Mouse (Mus musculus): ENCODE data around the gene Arx. TPM values are rescaled to one million over a fixed set of nuclear protein-coding genes. Genes with fewer than 3 reads are reported as not detected.
A peak's percentile ranks its signal among the peaks of the same experiment; 100 is the strongest.

Gene Arx
- total RNA-seq (2021), result 10 to 100 TPM; 18.8 to 24.6 TPM
- long read RNA-seq, experiment 1, transcript Arx-201 (5 exons, 2,881 nt), result major isoform, 18 of 29 reads
- long read RNA-seq, experiment 1, partial matches to known transcripts, result 10 of 29 reads
- long read RNA-seq, experiment 1, other reads (novel, unspliced or antisense), result 1 of 29 reads
- long read RNA-seq, experiment 2, transcript Arx-201 (5 exons, 2,881 nt), result major isoform, 10 of 24 reads
- long read RNA-seq, experiment 2, partial matches to known transcripts, result 11 of 24 reads
- long read RNA-seq, experiment 2, other reads (novel, unspliced or antisense), result 2 of 24 reads

DNA sequence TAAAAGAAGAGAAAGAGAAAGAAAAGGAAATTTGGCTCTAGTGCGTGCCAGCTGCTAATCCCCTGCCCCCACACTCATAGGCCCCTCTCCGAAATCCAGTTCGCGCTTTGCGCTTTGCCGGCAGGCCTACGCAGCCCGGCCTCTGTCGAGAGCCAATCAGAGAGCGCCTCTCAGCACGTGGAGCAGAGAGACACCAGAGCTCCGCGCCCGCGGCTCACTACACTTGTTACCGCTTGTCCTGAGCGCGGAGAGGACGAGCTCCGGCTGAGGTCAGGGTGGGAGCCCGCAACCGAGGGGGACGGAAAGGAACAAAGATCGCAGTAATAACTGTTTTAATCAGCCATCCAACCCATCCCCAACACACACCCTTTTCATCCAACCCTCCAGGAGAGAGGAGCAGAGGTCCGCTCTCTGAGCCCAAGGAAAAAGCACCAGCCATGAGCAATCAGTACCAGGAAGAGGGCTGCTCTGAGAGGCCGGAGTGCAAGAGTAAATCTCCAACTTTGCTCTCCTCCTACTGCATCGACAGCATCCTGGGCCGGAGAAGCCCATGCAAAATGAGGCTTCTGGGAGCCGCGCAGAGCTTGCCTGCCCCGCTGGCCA lies at the start of gene Arx:
TSS of gene Arx (plus strand) at position 155 of the 603 bp plus-strand sequence.
- peak; percentile 58 to 76 for DNase-seq (ENCODE audit: low spot score in 2 of 2)
- intact Hi-C loops (cut with DNase I), result loop anchor here (5.0 to 10.0 kb wide), 2 partner anchors 178 to 219 kb away; no protein-coding TSS in a partner anchor

DNA sequence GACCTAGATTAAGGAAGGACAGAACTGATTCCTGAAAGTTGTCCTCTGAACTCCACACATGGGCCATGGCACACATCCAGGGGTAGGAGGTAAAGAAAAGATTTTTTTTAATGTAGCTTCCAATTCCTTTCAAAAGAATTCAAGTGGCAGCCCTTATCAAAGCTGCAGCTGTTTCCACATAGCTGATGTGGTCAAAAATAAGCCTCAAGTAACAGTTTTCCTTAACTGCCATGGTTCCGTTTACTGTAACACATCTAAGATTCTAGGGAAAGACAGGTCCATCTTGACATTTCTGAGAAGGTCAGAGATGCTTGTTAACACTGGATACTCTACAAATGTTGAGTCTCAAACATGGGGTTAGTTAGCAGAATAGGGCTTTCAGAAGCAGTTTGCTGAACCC lies 34.9 kb upstream of the Arx start:
- intact Hi-C loops (cut with DNase I), result no loop called here
- no peak for DNase-seq (ENCODE audit: low spot score in 2 of 2)

DNA sequence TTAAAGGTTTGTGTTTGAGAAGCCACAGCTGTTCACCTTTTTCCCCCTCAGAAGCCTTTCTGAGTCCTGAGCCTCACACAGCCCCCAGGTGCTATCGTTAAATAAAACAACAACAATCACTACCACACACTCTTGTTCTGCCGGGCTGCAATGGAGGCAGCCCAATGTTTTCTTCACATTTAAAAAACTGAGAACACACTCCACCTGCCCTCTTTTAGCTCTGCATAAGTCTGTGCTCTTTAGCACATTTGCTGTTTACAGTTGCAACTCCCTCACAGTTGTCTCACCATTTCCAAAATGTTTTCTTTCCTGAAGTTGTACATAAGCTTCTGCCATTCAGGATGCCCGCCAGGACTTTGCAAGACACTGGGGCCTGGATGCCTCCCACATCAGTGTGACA lies 10.6 kb upstream of the Arx start:
- DNase-seq (ENCODE audit: low spot score in 2 of 2), result no peak
- intact Hi-C loops (cut with DNase I), result no loop called here

DNA sequence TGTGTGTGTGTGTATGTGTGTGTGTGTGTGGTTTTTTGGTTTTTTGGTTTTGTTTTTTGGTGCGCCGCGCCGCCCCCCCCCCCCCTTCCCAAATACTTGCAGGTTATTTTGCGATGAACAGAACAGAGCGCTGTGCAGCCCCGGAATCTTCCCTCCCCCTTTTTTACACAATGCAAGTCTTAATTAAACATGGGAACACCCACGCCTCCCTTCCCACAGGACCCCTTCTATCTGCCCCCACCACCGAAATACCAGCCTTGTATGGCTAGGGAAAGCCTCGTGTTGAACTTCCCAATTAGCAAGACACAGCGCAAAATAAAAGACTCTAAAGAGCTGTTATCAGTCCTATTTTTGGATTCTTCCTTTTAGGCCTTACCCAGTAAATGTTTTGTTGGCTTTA lies 6.3 kb upstream of the Arx start:
- intact Hi-C loops (cut with DNase I), result loop anchor here (10.0 kb wide), 1 partner anchor 185 kb away; no protein-coding TSS in a partner anchor
- no peak for DNase-seq (ENCODE audit: low spot score in 2 of 2)

DNA sequence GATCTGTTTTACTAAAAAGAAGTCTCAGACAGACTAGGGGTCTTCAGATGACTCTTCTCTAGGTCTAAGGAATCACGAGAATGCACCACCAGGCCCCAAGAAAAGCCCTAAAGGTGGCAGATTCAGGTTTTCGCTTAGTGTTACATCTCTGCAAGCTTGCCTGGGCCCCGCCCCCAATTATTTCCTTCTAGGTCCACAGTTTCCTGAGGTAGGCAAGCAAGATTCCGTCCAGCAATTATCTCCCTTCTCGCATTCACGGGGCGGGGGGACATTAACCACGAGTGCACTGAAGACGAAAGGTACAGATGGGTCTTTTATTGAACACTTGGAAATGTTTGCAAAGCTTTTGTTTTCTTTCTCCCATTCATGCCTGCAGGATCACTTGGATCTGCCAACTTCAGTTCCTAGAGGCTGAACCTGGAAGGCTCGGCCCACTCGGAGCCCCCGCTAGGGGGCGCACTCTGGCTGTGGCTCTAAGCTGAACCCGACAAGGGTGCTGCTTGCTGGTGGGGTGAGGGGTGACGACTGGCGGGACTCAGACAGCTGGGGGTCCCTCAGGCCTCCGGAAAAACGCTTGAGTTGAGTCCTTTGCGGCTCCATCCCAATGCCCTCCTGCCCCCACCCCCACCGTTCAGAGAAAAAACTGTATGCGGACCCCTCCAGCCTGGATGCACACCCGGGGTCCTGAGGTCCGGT lies 5.1 kb upstream of the Arx start:
- DNase-seq (ENCODE audit: low spot score in 2 of 2), result peak; percentile 55 to 72
- intact Hi-C loops (cut with DNase I), result loop anchor here (10.0 kb wide), 1 partner anchor 184 kb away; no protein-coding TSS in a partner anchor

DNA sequence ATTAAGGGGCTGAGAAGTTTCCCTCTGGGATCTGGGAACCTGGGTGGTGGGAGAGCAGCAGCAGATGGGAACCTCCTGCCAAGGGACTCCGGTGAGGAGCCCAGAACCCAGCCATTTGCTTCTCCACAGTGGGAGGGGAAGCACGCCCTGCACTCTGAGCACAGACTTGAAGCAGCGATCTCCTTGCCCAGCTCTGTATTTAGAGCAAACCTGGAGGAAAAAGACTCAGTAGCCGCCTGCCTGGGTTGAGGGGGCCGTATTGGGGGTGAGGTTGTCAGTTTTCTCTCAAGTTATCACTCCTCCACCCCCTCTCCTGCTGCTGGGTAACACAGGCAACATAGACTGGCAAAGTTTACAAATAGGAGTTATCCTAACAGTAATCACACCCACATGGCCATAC lies 4.5 kb upstream of the Arx start:
- intact Hi-C loops (cut with DNase I), result loop anchor here (10.0 kb wide), 1 partner anchor 183 kb away; no protein-coding TSS in a partner anchor
- DNase-seq (ENCODE audit: low spot score in 2 of 2), result no peak

DNA sequence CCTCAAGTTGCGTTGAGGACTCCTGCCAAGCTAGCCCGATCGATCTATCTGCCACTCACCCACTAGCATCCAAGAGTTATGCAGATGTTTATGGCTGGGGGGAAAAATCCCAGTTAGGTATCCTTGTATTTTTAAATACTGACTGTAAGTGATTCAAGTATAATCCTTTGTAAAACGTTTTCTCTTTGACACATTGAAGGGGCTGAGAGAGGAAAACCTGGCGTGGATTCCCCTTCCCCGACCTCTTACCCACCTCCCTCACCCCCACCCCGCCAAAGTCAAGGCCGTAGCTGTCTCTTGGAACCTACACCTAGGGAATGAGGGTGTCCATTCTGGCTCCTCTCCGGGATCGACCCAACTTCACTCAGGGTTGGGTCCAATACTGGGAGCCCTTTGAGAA lies 1.2 kb upstream of the Arx start:
- no peak for DNase-seq (ENCODE audit: low spot score in 2 of 2)
- intact Hi-C loops (cut with DNase I), result loop anchor here (5.0 to 10.0 kb wide), 2 partner anchors 180 to 218 kb away; no protein-coding TSS in a partner anchor

DNA sequence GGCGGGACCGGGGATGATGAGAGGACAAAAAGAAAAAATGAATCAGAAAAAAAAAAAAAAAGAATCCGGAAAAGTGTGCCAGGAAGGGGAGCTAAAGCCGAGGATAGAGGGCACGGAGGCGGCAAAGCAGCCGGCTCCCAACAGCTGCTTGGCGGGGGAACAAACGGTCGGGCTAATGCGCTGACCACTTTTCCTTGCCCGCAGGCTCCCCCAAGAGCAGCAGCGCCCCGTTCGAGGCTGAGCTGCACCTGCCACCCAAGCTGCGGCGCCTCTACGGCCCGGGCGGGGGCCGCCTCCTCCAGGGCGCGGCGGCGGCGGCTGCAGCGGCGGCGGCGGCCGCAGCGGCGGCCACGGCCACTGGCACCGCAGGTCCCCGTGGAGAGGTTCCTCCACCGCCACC lies 2.1 kb downstream of the Arx start:
- DNase-seq (ENCODE audit: low spot score in 2 of 2), result no peak
- intact Hi-C loops (cut with DNase I), result loop anchor here (5.0 to 10.0 kb wide), 2 partner anchors 176 to 221 kb away; no protein-coding TSS in a partner anchor

DNA sequence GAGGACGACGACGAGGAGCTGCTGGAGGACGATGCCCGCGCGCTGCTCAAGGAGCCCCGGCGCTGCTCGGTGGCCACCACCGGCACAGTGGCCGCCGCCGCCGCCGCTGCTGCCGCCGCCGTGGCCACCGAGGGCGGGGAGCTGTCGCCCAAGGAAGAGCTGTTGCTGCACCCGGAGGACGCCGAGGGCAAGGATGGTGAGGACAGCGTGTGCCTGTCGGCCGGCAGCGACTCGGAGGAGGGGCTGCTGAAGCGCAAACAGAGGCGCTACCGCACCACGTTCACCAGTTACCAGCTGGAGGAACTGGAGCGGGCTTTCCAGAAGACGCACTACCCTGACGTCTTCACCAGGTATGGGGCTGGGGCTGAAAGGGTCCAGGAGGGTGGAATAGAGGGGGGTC lies 2.8 kb downstream of the Arx start:
- intact Hi-C loops (cut with DNase I), result loop anchor here (5.0 to 10.0 kb wide), 2 partner anchors 176 to 222 kb away; no protein-coding TSS in a partner anchor
- DNase-seq (ENCODE audit: low spot score in 2 of 2), result no peak

DNA sequence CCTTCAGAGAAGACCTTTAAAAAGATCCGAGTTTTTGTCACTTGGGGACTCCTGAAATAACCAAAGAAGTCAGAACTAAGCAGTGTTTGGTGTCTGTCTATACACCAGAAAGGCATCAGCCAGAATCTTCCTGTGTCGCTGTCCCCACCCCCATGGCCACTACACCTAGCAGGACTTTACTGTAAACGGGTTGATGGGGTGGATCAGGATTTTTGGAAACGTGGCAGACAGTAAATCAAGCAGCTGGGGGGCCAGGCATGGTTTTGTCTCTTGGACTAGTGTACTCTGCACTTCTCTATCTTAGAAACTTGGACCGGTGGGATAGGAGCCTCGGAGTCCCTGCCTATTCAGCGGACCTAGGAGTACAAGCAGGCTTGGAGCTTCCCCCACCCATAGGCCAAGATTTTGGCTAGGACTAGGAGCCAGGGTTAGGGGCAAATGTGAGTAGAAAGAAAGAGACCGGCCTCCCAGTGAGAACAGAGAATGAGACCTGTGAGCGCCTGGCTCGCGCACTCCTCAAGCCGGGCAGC lies 3.7 kb downstream of the Arx start:
- no peak for DNase-seq (ENCODE audit: low spot score in 2 of 2)
- intact Hi-C loops (cut with DNase I), result loop anchor here (5.0 to 10.0 kb wide), 2 partner anchors 175 to 223 kb away; no protein-coding TSS in a partner anchor

DNA sequence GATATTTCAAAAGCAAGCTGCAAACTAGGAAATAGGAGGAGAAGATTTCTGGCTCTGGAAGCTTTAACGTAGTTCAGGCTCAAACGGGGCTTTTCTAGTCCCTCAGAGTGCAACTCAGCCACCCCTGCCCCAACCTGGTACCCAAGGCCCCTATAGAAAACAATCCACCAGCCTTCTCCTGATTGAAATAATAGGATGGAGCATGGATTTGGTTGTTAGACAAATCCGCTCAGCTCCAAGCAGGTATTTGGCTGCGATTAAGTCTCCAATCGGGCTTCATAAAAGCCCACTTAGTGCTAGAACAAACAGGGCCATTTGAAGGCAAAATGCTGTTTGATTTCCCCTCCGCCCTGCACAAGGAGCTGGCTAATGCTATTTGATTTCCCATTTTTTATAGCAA lies 5.8 kb downstream of the Arx start:
- DNase-seq (ENCODE audit: low spot score in 2 of 2), result no peak
- intact Hi-C loops (cut with DNase I), result no loop called here

DNA sequence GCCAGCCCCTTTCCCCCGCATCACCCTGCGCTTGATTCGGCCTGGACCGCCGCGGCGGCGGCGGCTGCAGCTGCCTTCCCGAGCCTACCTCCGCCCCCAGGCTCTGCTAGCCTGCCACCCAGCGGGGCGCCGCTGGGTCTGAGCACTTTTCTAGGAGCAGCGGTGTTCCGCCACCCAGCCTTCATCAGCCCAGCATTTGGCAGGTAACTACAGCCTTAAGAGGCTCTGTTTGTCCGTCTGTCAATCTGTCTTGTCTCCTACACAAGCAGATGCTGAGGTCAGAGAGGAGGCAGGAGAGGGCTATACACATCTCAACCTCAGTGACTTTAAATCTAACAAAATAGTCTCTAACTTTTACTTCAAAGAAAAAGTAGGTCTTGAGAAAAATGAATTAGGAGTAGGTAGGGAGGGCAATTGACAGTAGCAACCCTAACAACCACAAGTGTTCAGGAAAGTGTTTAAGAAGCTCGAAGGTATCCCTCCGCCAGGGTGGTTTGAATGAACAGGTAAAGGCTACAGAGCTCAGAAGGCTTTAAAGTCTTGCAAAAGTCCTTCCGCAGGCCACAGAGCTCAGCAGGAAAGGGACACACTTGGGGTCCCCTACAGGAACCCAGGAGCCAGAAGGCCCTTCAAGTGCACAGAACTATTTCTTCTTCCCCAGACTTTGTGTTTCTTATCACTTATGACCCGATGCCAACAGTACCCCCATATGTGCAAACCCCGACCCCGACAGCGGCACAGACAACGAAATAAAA lies 8.7 kb downstream of the Arx start:
- no peak for DNase-seq (ENCODE audit: low spot score in 2 of 2)
- intact Hi-C loops (cut with DNase I), result no loop called here

DNA sequence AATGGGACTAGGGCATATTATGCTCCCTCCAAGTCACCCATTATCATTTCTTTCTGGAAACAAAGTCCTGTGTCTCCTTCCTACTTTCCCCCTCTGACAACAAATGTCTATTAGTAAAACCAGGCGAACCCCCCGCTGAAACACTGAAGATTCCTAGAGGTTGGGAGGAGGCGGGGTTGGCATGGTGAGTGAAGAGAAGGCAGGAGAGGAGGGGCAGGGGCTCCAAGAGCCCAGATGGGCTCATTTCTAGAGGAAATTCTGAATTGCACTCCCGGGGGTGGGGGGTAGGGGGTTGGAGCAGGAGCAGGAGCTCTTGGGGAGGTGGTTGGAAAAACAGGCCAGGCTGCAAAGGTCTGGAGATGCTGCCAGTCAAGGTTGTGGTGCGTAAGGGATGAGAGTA lies 9.6 kb downstream of the Arx start:
- DNase-seq (ENCODE audit: low spot score in 2 of 2), result no peak
- intact Hi-C loops (cut with DNase I), result no loop called here

DNA sequence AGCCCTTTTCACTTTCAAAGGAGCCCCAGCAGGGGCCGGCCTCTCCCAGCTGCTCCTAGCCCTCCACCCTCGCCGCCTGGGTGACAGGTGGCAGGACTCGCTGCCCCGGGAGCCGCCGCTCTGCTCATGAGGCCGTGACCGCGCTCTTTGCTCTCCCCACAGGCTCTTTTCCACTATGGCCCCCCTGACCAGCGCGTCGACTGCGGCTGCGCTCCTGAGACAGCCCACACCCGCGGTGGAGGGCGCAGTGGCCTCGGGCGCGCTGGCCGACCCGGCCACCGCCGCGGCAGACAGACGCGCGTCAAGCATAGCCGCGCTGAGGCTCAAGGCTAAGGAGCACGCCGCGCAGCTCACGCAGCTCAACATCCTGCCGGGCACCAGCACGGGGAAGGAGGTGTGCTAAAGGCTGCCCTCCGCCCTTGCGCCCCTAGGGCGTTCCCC lies 10.8 kb downstream of the Arx start:
- intact Hi-C loops (cut with DNase I), result no loop called here
- DNase-seq (ENCODE audit: low spot score in 2 of 2), result no peak

DNA sequence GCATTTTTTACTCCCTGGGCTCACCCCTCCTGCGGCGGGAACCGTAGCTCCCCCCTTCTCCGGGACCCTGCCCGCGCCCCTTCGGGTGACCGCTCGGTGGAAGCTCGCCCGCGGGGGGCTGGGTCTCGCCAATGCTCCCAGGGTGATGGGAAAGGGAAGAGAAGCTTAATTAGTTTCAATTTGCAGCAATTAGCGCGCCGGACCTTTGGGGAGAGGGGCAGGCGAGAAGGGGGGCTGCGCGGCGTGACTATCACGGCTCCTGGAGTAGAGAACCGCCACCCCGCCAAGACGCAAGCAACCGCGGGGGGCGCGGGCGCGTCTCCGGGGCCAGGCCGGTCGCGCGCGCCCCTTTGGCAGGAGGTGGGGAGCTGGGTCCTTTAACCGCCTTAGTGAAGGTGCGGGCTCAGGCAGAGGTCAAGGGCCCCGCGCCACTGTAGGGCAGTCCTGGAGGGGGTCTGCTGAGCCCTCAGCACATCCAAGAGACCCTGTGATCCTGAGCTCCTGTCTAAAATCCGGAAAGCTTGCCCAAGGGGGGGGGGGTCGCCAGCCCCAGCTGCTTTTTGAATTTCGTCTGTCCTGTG lies 12.9 kb downstream of the Arx start:
- DNase-seq (ENCODE audit: low spot score in 2 of 2), result no peak
- intact Hi-C loops (cut with DNase I), result no loop called here

DNA sequence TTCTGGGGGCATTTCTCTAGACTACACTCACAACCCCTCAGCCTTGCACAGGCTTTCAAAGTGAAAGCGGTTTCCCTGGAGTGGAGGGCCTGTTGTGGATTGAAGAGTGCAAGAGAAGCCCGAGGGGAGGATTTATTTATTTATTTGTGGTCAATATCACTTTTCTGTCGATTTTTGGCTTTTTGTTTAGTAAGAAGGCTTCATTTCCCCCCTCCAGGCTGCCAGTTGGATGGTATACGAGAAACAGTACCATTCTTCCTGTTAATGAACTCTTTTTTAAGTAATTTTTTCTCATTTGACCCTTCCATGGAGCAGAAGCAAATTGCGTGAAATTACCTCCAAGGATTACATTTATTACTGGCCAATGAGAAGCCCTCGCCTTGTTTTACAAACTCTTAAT lies 13.5 kb downstream of the Arx start:
- DNase-seq (ENCODE audit: low spot score in 2 of 2), result no peak
- intact Hi-C loops (cut with DNase I), result loop anchor here (5.0 kb wide), 1 partner anchor 168 kb away; no protein-coding TSS in a partner anchor

DNA sequence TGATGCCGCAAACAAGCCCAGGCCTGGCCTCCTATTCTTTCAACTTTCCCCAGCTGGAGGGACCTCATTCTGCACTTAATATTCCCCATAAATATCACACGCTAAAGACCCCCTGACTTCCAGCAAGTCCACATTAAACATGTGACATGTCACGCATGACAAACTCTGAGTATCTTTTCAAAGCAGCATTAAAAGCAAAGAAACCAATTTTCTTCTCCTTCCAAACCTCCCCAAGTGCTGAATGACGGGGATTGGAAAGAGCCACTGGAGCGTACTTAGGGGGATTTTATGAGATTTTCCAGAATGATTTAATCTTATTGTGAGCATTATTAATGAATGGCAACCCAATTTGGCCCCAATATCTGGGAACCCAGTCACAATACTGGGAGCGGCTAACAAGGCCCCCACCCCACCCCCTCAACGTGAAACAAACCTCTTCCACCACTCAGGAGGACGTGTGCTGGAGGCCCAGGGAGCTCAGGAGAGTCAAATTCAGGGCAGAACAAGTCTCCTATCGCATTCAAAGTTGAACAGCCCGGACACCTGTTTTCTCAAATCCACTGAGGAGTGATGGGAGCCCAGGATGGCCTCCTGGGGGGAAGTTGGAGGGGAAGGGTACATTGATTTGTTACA lies 14.1 kb downstream of the Arx start:
- DNase-seq (ENCODE audit: low spot score in 2 of 2), result no peak
- intact Hi-C loops (cut with DNase I), result loop anchor here (5.0 kb wide), 1 partner anchor 167 kb away; no protein-coding TSS in a partner anchor

DNA sequence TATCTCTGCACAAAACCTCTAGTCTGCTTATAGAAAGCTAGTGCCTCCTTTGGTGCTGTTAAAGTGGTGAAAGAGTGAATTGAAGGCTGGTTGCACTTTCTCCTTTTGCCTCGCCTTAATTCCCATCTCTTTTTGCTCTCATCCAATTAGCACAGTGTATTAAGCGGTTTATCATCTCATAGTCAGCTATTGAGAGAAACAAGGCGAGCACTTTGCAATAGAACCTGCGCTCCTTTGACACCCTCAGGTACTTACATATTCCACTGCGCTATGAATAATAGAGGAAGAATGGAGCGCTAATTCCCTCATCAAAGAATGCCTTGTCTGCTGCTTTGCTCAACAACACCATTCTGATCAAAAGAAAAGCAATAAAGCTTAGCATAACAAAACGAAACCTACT lies 15.6 kb downstream of the Arx start:
- intact Hi-C loops (cut with DNase I), result loop anchor here (5.0 kb wide), 1 partner anchor 166 kb away; no protein-coding TSS in a partner anchor
- no peak for DNase-seq (ENCODE audit: low spot score in 2 of 2)
